Mouse (Mus musculus) bone marrow macrophage, adult 2 months (primary cell): ENCODE measurements around the gene Comt.

Experiments
- CTCF ChIP-seq: IDR thresholded peaks from 2 replicates; pipeline ENCODE4 v1.5.1; 2012; ENCODE audit warnings: low read depth, mild to moderate bottlenecking, low read length, moderate library complexity
- POLR2A ChIP-seq: IDR thresholded peaks from 2 replicates; pipeline ENCODE4 v1.6.1; 2012; ENCODE audit warnings: mild to moderate bottlenecking, low read depth, low read length, borderline replicate concordance

DNA sequence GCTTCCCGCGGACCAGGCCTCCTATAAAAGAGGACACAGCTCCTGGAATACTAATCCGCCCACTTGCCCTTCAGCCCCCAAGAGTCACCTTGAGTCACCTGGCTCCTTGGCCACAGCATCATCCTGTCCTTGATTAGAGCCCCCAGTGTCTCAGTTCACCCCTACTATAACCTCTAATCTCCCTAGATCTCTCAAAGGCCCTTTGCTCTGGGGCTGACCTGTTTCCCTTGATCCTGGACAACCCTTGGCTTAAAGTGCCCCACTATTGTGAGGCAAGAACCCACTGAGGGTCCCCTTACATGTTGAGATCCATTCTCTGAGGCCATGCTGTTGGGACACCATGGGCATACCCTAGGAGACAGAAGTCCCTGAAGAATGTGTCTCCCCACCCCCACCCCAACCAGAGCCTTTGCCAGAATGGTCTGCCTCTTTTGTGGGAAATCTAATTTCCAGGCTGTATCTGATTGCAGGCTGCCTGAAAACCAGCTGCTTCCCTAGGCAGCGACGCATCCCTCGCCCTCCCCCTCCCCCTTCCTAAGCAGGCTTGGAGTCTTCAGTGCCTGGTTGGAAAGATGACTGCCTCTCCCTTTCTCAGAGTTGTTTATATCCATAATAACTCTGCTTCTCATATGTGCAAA, 44.9 kb downstream of the Comt start:
- TF ChIP-seq CTCF (no peak), POLR2A (no peak)
